Mouse (Mus musculus): ENCODE measurements around the gene Gm21900.
"Not testable (repeated sequence)": the region's sequence is repeated elsewhere in the genome, so short reads cannot be mapped to it uniquely, and the experiment has no call there.

Gene Gm21900

DNA sequence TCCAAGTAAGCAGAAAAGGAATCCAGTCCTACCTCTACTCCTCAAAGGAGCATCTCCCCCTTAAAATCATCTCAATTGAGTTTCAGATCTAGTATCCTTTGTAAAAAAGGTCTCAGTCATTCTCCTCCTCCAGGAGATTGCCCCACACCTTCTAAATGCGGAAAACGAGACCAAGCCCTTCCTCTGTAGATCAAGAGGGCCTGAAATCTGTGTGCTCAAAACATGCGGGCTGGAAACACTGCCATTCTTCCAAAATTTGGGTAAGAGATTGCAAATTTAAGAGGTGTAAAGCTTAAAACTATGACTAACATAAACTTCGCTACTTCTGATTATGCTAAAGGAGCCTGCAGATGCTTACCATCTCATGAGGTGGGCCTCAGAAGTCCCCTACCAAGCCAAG is at the start of gene Gm21900:
Gene Gm21900 (plus strand): TSS at position 301 of the 400 bp plus-strand sequence.
- POLR2A ChIA-PET, CTCF ChIA-PET: not testable (repeated sequence)

DNA sequence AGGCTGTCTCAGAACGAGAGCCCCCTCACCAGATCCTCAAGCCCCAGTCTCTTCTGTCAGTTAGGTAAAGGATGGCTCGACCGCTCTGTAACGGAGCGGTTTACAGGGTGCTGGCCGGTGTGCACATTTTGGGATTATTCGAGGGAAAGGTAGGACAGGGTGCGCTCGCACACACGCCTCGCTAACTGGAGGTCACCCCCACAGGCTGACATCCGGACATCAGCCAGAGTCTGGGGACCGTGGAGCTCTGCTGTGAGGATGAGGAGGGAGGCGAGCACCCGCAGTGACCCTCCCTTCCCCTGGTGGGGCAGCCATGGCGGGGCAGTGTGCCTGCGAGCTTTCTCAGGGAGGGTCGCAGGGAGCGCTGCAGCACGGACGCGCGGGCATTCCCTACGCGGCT is 27.4 kb downstream of the Gm21900 start:
- CTCF ChIA-PET, POLR2A ChIA-PET: not testable (repeated sequence)
